Mouse (Mus musculus) embryonic facial prominence, embryonic 12.5 days (tissue): ENCODE data around the gene Rabggta. TPM values are rescaled to one million over a fixed set of nuclear protein-coding genes. Genes with fewer than 3 reads are reported as not detected.

Experiments used
- ATAC-seq: fragments of 200-750 bp; cut with Nextera tagmentation; 2 replicates; pipeline ENCODE4 v1.8.0; 2017; ENCODE audit not compliant: insufficient number of reproducible peaks, insufficient read depth, low FRiP score, low TSS enrichment
- H3K27ac ChIP-seq: fragments of 300-500 bp; sonication (generic); 2 replicates; pipeline ENCODE4 v1.5.1; 2016; ENCODE audit warnings: mild to moderate bottlenecking
- H3K27me3 ChIP-seq: fragments of 300-500 bp; sonication (generic); 2 replicates; pipeline ENCODE4 v1.6.1; 2016; ENCODE audit warnings: mild to moderate bottlenecking, moderate library complexity
- H3K36me3 ChIP-seq: fragments of 300-500 bp; sonication (generic); 2 replicates; pipeline ENCODE4 v1.6.1; 2016; ENCODE audit warnings: mild to moderate bottlenecking
- H3K4me1 ChIP-seq: fragments of 300-500 bp; sonication (generic); 2 replicates; pipeline ENCODE4 v1.6.1; 2016
- H3K4me2 ChIP-seq: fragments of 300-500 bp; sonication (generic); replicated peaks from 2 replicates; pipeline ENCODE4 v1.6.1; 2016; ENCODE audit warnings: mild to moderate bottlenecking, moderate library complexity
- H3K4me3 ChIP-seq: fragments of 300-500 bp; sonication (generic); 2 replicates; pipeline ENCODE4 v1.5.1; 2016; ENCODE audit warnings: mild to moderate bottlenecking
- H3K9ac ChIP-seq: fragments of 300-500 bp; sonication (generic); 2 replicates; pipeline ENCODE4 v1.6.1; 2016; ENCODE audit warnings: mild to moderate bottlenecking, moderate library complexity
- H3K9me3 ChIP-seq: fragments of 300-500 bp; sonication (generic); 2 replicates; pipeline ENCODE4 v1.6.1; 2016; ENCODE audit warnings: mild to moderate bottlenecking, moderate library complexity
- WGBS: fragments of 180-500 bp; shearing (Covaris S2); methylation state at CpG from one replicate; pipeline ENCODE4 v1.1.7; 2016; 5-methylcytosine and 5-hydroxymethylcytosine counted together
- polyA plus RNA-seq: library from polyadenylated mRNA; unstranded; fragments of >200 nt; fragmentation: Nextera tagmentation; extraction: Ambion mirVana; gene quantifications from 2 replicates; pipeline ENCODE4 v1.2.1, GENCODE M21; 2016

The Rabggta gene
- polyA plus RNA-seq, 1 experiment from 2014 or later = 30.3 TPM

DNA sequence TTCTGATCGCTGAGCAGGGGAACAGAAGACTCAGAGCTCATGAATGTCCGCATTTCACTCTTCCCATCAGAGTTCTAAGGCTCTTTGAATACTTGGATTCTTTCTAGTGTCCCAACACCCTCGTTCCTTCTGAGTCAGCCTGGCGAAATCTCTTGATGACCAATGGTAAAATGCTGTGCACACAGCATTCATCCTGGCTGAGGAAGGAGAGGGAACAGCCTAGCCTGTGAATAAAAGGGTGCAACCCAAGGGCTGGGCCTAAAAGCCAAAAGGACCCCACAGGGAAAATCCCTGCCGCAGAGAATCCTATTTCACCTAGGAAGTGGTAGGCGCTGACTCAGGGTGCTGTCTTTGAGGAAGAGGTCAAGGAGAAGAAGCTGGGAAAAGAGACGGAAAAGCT lies 8.1 kb upstream of the Rabggta start:
- no peak for ATAC-seq
- no peak overlapping the region for H3K27ac ChIP-seq
- no peaks in the 10 kb centered on the region for H3K36me3 ChIP-seq
- WGBS = 73% methylated on average over 7 of the region's 7 CpGs
- no peaks in the 10 kb centered on the region for H3K27me3 ChIP-seq
- no peak overlapping the region for H3K4me3 ChIP-seq
- H3K4me1 ChIP-seq = no peaks in the 10 kb centered on the region
- H3K9ac ChIP-seq = no peak overlapping the region
- no peaks in the 10 kb centered on the region for H3K9me3 ChIP-seq
- no peak overlapping the region for H3K4me2 ChIP-seq

DNA sequence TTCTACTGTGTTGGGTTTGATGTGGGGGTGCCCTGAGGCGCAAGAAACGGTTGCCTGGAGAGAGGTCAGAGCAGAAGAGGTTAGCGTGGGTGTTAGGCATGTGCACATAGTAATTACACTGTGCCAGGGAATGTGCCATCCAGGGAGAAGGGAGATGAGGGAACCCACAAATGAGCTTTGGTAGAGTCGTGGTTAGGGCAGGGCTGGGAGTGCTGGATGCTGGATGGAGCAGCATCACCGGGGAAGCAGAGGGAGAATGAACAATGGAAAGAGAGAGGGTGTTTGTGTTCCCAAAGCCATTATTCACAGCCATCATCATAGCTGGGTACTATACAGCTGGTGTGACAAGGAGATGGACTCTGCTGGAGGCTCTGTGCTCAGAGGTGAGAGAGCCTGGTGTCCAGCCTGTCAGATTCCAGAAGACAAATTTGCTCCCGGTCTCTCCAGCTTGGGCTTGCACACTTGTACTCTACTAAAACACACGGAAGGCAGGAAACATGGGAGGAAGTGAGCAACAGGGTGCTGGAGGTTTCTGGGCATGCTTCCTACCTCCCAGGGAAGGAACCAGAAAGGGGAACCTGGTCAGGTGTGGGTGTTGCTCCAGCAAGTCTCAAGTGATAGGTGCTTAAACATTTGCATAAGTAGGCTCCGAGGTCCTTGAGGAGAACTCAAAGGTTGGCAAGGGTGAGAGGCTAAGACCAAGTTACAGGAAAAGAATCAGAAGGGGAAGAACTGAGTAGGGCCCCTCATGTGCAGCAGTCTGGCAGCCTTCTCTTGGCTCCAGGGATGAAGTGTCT lies 6.0 kb upstream of the Rabggta start:
- Histone ChIP-seq H3K27me3 (no peaks in the 10 kb centered on the region), H3K4me1 (no peaks in the 10 kb centered on the region), H3K9me3 (no peaks in the 10 kb centered on the region), H3K4me3 (no peak overlapping the region), H3K9ac (no peak overlapping the region), H3K36me3 (no peaks in the 10 kb centered on the region), H3K27ac (no peak overlapping the region), H3K4me2 (no peak overlapping the region)
- ATAC-seq = no peak
- 73% methylated on average over 8 of the region's 8 CpGs for WGBS

DNA sequence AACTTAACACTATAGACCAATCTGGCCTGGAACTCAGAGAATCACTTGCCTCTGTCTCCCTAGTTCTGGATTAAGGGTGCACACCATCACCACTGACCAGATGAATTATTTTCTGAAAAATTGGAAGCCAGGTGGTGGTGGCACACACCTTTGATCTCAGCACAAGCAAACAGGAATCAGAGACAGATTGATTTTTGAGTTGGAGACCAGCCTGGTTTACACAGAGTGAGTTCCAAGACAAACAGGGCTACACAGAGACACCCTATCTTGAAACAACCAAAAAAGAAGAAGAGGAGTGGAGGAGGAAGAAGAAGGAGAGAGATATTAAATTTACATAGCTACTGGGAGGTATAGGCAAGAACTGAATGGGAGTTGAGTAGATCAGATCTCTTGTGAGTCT lies 4.2 kb upstream of the Rabggta start:
- H3K9me3 ChIP-seq = no peaks in the 10 kb centered on the region
- ATAC-seq = no peak
- H3K4me2 ChIP-seq = no peak overlapping the region
- 0 out of 2 replicates have a peak, but pooled peaks cover 3% of the 10 kb centered on the region for H3K4me1 ChIP-seq
- no peaks in the 10 kb centered on the region for H3K36me3 ChIP-seq
- no peaks in the 10 kb centered on the region for H3K27me3 ChIP-seq
- H3K9ac ChIP-seq = no peak overlapping the region
- no peak overlapping the region for H3K27ac ChIP-seq
- H3K4me3 ChIP-seq = no peak overlapping the region

- no peaks in the 10 kb centered on the region for H3K36me3 ChIP-seq
- H3K4me2 ChIP-seq = no peak overlapping the region
- 67% methylated on average over 8 of the region's 8 CpGs for WGBS
- H3K4me1 ChIP-seq = 0 out of 2 replicates have a peak, but pooled peaks cover 4% of the 10 kb centered on the region
- no peak for ATAC-seq
- H3K27me3 ChIP-seq = no peaks in the 10 kb centered on the region
- H3K27ac ChIP-seq = no peak overlapping the region
- H3K9me3 ChIP-seq = no peaks in the 10 kb centered on the region
- H3K4me3 ChIP-seq = no peak overlapping the region
- H3K9ac ChIP-seq = no peak overlapping the region
These were observed 2.4 kb upstream of the Rabggta start for GRCm38 (mm10) chr14:55724411-55724871.

DNA sequence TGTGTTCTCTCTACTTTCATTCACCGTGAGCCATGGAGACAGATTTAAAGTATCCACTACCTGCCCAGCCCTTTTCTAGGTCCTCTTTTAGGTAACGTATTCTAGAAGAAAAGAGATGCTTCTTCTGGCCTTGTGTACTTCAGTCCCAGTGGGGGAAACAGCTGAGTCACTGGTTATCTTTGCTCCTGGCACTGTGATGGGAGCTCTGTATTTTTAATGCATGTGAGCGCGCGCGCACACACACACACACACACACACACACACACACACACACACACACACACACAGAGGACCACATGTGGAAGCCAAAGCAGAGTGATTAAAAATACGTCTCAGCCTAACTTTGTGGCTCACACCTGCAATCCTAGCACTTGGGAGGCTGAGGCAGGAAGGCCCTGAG lies 1.4 kb upstream of the Rabggta start:
- H3K4me1 ChIP-seq = 0 out of 2 replicates have a peak, but pooled peaks cover 4% of the 10 kb centered on the region
- H3K9ac ChIP-seq = no peak overlapping the region
- no peaks in the 10 kb centered on the region for H3K27me3 ChIP-seq
- no peak overlapping the region for H3K4me2 ChIP-seq
- WGBS = 94% methylated on average over 7 of the region's 7 CpGs
- no peak overlapping the region for H3K27ac ChIP-seq
- H3K4me3 ChIP-seq = no peak overlapping the region
- no peaks in the 10 kb centered on the region for H3K9me3 ChIP-seq
- peaks cover 7% of the 10 kb centered on the region; the same call in 1 of the 2 replicates for H3K36me3 ChIP-seq
- no peak for ATAC-seq

- Histone ChIP-seq H3K9ac (peak overlapping the region; percentile 64), H3K27me3 (no peaks in the 10 kb centered on the region), H3K4me3 (peak overlapping the region; percentile 66), H3K4me1 (0 out of 2 replicates have a peak, but pooled peaks cover 4% of the 10 kb centered on the region), H3K27ac (0 out of 2 replicates have a peak overlapping the region, but pooled peaks have one; percentile 73), H3K36me3 (peaks cover 12% of the 10 kb centered on the region; the same call in 1 of the 2 replicates), H3K4me2 (peak overlapping the region; percentile 66), H3K9me3 (no peaks in the 10 kb centered on the region)
- 53% methylated on average over 8 of the region's 8 CpGs for WGBS
- no peak for ATAC-seq
These were observed 429 bp upstream of the Rabggta start for GRCm38 (mm10) chr14:55722438-55722945.

GRCm38 (mm10) chr14:55721076-55721475 lies 987 bp downstream of the Rabggta start:
- Histone ChIP-seq H3K36me3 (peaks cover 24% of the 10 kb centered on the region; the same call in 1 of the 2 replicates), H3K4me3 (peak overlapping the region; percentile 66), H3K27me3 (no peaks in the 10 kb centered on the region), H3K4me2 (peak overlapping the region; percentile 66), H3K4me1 (0 out of 2 replicates have a peak, but pooled peaks cover 4% of the 10 kb centered on the region), H3K9ac (peak overlapping the region; percentile 64; the same call in 1 of the 2 replicates), H3K27ac (no peak overlapping the region), H3K9me3 (no peaks in the 10 kb centered on the region)
- ATAC-seq = no peak
- 75% methylated on average over 6 of the region's 6 CpGs for WGBS

DNA sequence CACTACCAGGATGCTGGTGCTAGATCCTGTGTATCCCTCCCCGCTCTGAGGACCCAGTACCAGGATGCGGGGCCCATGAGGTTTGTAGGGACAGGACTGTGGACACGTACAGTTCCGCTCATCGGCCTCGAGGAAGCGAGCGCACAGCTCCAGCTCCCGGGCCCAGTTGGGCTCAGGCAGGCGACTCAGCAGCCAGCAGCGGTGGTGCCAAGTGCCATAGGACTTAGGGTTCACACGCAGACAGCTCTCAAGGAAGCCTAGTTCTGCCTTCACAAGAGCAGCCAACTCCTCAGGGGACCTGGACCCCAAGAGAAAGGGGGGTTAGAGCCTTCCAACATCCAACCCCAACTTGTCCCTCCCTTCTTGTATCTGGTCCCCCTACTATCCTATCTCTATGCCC lies 1.4 kb downstream of the Rabggta start:
- ATAC-seq = no peak
- H3K27me3 ChIP-seq = no peaks in the 10 kb centered on the region
- H3K9me3 ChIP-seq = no peaks in the 10 kb centered on the region
- no peak overlapping the region for H3K4me3 ChIP-seq
- H3K36me3 ChIP-seq = peaks cover 25% of the 10 kb centered on the region; the same call in 1 of the 2 replicates
- 95% methylated on average over 12 of the region's 12 CpGs for WGBS
- no peak overlapping the region for H3K4me2 ChIP-seq
- 0 out of 2 replicates have a peak, but pooled peaks cover 4% of the 10 kb centered on the region for H3K4me1 ChIP-seq
- no peak overlapping the region for H3K27ac ChIP-seq
- H3K9ac ChIP-seq = peak overlapping the region; percentile 64

DNA sequence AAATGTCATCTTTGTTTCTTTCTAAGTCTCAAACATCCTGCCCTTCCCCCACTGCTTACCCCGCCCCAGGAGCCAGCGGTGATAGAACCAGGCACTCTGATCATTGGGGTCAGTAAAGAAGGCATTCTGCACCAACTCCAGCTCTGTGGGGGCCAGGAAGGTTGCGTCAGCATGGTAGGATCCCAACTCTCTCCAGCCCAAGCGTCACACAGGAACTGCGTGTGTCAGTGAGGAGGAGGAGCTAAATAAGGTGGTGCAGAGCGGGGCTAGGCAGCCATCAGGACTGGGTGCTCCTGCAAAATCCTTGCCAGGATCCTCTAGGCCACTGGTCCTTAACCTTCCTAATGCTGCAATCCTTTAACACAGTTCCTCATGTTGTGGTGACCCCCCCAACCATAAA lies 2.3 kb downstream of the Rabggta start:
- H3K4me3 ChIP-seq = no peak overlapping the region
- H3K27ac ChIP-seq = no peak overlapping the region
- peaks cover 25% of the 10 kb centered on the region; the same call in 1 of the 2 replicates for H3K36me3 ChIP-seq
- no peaks in the 10 kb centered on the region for H3K27me3 ChIP-seq
- H3K9ac ChIP-seq = no peak overlapping the region
- H3K4me1 ChIP-seq = 0 out of 2 replicates have a peak, but pooled peaks cover 4% of the 10 kb centered on the region
- H3K9me3 ChIP-seq = no peaks in the 10 kb centered on the region
- ATAC-seq = no peak
- 88% methylated on average over 6 of the region's 6 CpGs for whole genome bisulfite sequencing
- no peak overlapping the region for H3K4me2 ChIP-seq

DNA sequence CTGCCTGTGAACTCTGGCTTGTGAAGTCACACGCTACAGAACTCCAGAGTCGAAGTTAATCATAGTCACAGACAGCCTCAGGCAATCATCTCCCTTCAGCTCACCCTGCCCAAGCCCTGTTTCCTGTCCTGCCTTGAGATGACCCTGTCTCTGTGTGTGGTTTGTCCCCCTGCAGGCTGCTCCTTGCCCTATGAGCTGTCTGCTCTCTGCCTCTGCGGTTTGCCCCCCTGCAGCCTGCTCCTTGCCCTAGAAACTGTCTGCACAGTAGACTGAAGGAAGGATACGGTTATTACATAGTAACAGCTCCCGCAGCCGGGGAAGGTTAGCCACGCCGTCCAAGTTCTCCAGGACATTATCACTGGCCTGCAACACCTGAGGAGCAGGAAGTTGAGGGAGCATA lies 5.2 kb downstream of the Rabggta start:
- peaks cover 22% of the 10 kb centered on the region for H3K27me3 ChIP-seq
- WGBS = 46% methylated on average over 8 of the region's 8 CpGs
- H3K9ac ChIP-seq = no peak overlapping the region
- H3K4me2 ChIP-seq = no peak overlapping the region
- no peaks in the 10 kb centered on the region for H3K9me3 ChIP-seq
- no peak overlapping the region for H3K4me3 ChIP-seq
- H3K4me1 ChIP-seq = 0 out of 2 replicates have a peak, but pooled peaks cover 10% of the 10 kb centered on the region
- no peak overlapping the region for H3K27ac ChIP-seq
- ATAC-seq = no peak
- H3K36me3 ChIP-seq = peaks cover 25% of the 10 kb centered on the region; the same call in 1 of the 2 replicates

GRCm38 (mm10) chr14:55716271-55716670 lies 5.8 kb downstream of the Rabggta start:
- H3K4me2 ChIP-seq = no peak overlapping the region
- ATAC-seq = no peak
- WGBS = 90% methylated on average over 6 of the region's 6 CpGs

GRCm38 (mm10) chr14:55714893-55715292 lies 7.2 kb downstream of the Rabggta start:
- no peak for ATAC-seq
- H3K4me2 ChIP-seq = no peak overlapping the region
- H3K9ac ChIP-seq = no peak overlapping the region
- H3K9me3 ChIP-seq = no peaks in the 10 kb centered on the region
- 0 out of 2 replicates have a peak, but pooled peaks cover 6% of the 10 kb centered on the region for H3K4me1 ChIP-seq
- 35% methylated on average over 6 of the region's 6 CpGs for WGBS
- no peak overlapping the region for H3K27ac ChIP-seq
- H3K4me3 ChIP-seq = no peak overlapping the region
- H3K27me3 ChIP-seq = peaks cover 22% of the 10 kb centered on the region
- H3K36me3 ChIP-seq = peaks cover 25% of the 10 kb centered on the region; the same call in 1 of the 2 replicates

More at GRCm38 (mm10) chr14:55716271-55716670, 5.8 kb downstream of the Rabggta start:
- Histone ChIP-seq H3K27ac (no peak overlapping the region), H3K36me3 (peaks cover 25% of the 10 kb centered on the region; the same call in 1 of the 2 replicates), H3K4me3 (no peak overlapping the region), H3K9ac (no peak overlapping the region), H3K9me3 (no peaks in the 10 kb centered on the region), H3K4me1 (0 out of 2 replicates have a peak, but pooled peaks cover 7% of the 10 kb centered on the region), H3K27me3 (peaks cover 22% of the 10 kb centered on the region)
